Mouse (Mus musculus): ENCODE data around the gene Ak2.

- no peak for TF ChIP-seq CTCF (IDR thresholded peaks at IDR 0.05; ENCODE audit: low read depth)
- TF ChIP-seq EP300 (IDR thresholded peaks at IDR 0.05; ENCODE audit: low read depth), result no peak
These were observed 21.3 kb upstream of the Ak2 start for GRCm38 (mm10) chr4:128970417-128970807.
